Mouse (Mus musculus): ENCODE data around the gene Ambra1. TPM values are rescaled to one million over a fixed set of nuclear protein-coding genes. Genes with fewer than 3 reads are reported as not detected.

Ambra1 gene
- total RNA-seq, 4 experiments from 2014 or later, result 54.8 to 55.6 (median 55.1) TPM

DNA sequence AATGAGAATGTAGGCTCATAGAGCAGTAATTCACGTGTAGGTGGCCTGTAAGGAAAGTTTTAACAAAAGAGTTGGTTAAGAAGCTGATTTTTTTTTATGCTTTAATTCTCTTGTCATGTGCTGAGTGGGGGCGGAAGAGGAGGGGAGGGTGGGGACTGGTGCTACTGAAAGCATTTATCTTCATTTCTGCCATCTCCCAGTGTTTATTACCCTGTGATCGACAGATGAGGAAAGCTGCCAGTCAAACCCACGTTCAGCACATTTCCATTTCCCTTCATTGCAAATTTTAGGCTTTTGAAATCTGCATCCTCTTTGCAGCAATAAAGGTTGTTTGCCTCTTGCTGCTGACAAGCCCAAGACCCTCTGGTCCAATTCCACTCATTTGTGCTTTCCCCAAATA, 129.5 kb downstream of the Ambra1 start:
- DNase-seq (ENCODE audit: low spot score in 2 of 2), result no peak

DNA sequence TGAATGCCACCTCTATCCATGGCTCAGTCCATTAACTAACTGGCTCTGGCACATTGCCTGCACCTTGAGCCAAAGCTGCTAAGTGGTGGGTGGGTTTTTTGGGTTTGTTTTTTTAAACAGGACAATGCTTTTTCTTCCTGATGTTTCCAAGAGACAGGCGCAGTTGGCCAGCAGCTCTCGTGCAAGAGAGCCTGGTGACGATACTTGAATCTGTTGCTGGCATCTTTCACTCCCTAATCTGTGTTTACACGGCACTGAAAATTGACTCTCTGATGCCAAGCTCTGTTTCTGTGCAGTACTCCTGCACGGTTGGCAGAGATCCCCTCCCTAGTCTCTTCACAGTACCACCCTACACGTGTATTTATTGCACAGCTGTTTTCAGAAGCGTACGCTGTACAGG, 140.8 kb downstream of the Ambra1 start:
- peak in 1 of 2 experiments; percentile 50 for DNase-seq (ENCODE audit: low spot score in 2 of 2)

DNA sequence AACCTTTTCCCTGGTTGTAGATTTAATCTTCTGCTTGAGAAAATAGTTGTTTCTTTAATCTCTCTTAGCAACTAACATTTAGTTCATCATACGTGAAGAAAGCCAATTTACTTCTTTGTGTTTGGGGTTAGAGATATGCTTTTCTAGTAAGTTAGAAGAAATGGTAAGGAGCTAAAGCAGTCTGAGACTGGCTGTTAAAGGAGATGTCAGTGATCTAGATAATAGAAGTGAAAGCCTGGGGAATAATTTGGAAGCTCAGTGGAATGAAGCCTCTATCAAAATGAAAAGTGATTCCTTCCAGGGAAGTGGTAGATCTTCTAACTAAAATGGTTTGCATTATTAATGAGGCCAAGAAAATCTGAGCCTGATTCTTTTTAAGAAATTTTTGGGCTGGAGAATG, 141.3 kb downstream of the Ambra1 start:
- no peak for DNase-seq (ENCODE audit: low spot score in 2 of 2)

DNA sequence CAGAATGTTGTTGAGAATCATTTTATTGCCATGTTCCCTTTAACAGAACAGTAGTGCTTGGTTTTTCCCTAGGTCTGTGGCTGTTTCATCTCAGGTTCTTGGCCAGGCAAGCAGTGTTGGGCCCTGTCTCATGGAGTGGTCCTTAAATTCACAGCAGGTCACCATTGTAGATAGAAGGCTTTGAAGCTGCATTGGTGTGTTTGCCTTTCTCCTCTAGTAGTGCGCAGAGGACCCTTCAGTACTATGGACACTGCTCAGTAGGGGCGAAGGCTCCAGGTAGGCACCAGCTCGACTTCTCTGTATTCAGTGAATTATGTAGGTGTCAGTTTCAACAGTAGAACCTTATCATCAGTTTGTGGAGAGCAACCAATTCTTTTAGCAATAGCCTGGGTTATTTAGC, 142.7 kb downstream of the Ambra1 start:
- no peak for DNase-seq (ENCODE audit: low spot score in 2 of 2)

DNA sequence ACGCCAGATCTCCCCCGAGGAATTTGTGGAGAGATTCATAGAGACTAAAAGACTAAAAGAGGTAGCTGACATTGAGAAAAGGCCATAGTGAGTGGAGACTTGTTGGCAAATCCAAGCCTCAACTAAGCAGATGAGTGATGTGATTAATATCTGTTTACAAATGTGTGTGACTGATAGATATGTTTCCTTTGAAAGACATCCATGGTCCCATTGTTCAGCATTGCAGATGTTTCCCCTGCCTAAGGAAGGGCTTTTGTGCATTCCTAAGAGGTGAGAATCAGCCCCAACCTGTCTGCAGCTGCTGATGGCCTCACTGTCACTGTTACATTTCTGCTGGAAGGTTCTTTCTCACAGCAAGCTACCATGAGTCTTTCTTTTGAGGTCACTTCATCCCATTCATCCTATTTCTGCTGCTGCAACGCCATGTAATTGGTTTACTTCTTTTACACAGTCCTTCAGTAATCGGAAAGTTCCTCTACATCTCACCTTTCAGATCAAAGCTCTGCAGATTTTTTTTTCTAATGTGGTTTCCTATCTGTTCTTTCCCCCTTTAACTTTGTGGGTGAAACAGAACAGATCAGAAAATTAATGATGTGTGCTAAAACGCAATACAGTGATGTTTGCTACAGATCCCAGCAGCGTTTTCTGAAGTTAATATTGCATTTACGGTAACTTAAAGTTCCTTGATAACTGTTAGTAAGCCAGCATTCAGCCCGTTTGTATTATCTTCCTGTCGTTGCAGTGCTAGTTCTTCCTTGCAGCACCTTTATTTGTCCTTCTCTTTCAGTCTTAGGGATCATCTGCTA, 146.3 kb downstream of the Ambra1 start:
- no peak for DNase-seq (ENCODE audit: low spot score in 2 of 2)

DNA sequence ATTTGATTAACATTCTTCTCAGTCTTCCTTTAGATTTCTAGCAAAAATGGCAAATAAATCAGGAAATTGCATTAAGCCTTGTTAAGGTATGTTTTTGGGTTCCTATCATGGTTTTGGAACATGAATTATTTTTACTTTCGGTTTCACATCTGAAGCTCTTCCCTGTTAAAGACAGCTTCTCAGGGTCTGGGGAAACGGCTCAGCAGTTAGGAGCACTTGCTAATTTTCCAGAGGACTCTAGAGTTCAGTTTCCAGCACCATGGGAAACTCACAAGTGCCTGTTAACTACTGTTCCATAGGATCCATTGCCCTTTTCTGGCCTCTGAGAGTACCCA, 146.8 kb downstream of the Ambra1 start:
- no peak for DNase-seq (ENCODE audit: low spot score in 2 of 2)

DNA sequence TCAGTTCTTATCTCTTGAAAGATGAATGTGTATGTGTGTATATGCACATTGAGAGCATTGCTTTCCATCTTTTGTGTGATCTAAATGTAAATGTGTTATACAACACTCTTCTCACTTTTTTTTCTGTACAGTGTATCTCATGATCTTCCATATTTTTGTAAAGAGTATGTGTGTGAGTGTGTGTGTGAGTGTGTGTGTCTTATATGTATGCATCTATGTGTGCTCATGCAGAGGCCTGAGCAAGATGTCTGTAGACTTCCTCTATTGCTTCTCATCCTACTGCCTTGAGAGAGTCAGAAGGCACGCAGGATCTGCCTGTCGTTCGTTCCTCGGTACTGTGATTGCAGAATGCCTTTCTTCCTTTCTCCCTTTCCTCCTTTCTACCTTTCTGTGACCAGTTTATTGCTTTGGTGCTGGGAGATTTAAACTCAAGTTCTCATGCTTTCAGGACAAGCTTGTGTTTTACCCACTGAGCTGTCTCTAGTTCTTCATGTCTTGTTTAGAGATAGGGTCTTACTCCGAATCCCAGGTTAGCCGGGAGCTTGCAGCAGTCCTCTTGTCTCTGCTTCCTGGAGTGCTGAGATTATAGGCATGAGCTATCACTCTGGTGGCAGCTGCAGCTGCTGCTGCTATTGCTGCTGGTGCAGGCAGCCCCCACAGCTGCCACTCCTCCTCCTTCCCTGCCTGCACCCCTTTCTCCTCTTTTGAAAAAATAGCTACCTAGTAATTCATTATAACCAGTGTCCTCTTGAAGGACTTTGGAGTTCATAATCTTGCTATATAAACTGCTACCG, 148.7 kb downstream of the Ambra1 start:
- DNase-seq (ENCODE audit: low spot score in 2 of 2), result peak in 1 of 2 experiments; percentile 21

DNA sequence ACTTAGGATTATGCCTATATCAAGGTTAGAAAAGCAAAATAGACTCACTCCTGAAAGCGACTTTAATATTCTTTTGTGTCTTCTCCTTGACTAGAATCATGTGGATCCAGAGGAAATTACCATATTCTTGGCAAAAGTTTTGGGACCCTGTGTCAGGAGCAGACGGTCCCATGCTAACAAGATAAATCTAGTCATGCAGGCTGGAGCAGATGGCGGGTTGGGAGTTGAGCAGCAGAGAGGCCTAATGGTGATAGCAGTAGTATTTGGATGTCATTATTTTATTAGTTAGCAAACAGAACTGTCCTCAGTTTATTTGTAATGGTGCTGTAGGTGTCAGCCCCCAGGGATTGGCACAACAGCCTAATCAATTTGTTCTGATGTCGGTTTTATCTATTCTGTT, 154.0 kb downstream of the Ambra1 start:
- DNase-seq (ENCODE audit: low spot score in 2 of 2), result no peak

DNA sequence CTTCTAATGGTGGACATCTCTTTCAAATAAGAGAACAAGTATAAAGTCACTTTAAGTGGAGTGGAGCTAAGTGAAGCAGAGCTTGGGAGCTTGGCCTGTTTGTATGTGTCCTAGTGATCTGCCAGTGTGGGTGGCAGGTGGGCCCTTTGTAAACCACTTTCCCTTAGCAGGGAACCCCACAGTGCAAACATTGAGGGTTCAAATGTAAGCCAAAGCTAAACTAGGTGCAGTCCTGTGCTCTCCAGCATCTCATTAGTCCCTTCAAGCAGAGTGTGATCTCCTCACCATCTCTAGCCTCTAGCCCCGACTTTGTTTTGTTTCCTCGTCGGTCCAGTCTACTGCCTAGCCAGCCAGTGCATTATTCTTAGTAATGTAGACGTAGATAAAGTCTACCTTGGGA, 154.7 kb downstream of the Ambra1 start:
- no peak for DNase-seq (ENCODE audit: low spot score in 2 of 2)

DNA sequence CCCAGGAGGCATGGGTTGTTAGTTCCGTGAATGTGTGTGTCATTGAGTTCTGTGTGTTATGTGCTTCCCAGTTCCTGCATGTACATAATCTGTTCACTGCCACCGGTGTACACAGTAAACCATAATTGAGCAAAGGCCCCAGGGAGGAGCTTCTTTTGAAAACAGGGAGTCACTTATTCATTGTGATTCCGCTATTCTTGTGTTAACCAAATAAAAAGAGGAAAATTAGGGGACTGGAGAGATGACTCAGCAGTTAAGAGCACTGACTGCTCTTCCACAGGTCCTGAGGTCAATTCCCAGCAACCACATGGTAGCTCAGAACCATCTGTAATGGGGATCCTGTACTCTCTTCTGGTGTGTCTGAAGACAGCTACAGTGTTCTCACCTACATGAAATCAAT, 164.8 kb downstream of the Ambra1 start:
- DNase-seq (ENCODE audit: low spot score in 2 of 2), result no peak

DNA sequence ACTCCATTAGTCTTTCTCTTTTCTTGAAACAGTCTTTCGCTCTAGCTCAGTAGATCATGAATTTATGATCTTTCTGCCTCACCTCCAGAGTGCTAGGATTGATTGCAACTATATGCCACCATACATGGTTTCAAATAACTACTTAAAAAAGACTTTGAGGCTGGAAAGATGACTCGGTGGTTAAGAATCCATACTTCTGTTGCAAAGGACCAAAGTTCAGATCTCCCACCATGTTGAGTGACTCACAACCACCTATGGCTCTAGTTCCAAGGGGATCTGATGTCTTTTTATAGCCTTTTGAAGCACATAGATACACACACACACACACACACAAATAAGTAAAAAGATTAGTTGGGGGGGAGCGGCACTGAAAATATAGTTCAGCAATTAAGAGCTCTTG, 165.5 kb downstream of the Ambra1 start:
- DNase-seq (ENCODE audit: low spot score in 2 of 2), result no peak

DNA sequence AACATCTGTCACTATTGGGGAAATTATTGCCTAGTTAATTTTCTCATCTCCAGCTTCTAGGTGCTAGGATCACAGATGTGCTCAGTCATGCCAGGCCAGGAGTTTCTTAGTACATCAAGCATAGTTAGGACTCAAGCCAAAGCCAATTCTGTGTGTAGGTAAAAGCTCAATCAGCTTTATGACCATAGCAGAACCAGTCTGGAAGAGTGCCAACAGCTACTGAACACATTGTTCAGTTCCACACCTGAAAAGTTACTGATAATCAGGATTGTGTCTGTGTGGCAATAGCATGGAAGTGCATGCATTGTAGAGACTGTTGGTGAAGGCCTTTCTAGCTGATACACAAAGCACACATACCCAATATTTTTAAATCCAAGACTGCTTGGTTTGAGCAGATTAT, 168.0 kb downstream of the Ambra1 start:
- DNase-seq (ENCODE audit: low spot score in 2 of 2), result no peak

DNA sequence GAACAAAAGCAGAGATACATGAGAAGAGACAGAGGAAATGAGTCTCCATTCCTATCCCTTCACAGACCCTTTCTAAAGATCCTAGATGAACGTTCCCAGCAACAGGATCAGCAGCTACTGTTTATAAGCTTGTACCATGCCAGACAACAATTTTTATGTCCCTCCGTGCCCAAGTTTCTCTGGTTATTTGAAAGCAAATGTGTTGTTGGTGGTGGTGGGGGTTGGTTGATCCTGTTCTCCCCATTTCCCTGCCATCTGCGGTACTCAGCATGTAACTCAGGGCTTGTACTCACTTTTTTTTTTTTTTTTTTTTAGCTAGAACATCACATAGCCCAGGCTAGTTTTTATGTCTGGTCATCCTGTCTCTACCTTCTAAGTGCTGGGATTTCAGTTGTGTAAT, 169.2 kb downstream of the Ambra1 start:
- DNase-seq (ENCODE audit: low spot score in 2 of 2), result no peak

DNA sequence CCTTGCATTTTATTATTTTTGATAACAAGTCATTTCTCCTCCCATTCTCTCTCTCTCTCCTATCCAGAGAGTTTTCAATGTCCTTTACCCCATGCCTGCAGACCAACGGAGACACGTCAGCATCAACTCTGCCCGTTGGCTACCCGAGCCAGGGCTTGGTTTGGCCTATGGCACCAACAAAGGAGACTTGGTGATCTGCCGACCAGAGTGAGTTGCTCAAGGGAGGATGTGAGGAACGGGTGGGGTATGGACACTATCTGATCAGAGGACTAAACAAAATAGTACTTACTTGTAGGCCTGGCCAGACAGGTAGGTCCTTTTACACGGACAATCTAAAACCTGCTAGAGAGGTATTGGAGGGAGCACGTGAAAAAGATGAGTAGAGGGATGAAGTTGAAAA, 170.5 kb downstream of the Ambra1 start:
- no peak for DNase-seq (ENCODE audit: low spot score in 2 of 2)

DNA sequence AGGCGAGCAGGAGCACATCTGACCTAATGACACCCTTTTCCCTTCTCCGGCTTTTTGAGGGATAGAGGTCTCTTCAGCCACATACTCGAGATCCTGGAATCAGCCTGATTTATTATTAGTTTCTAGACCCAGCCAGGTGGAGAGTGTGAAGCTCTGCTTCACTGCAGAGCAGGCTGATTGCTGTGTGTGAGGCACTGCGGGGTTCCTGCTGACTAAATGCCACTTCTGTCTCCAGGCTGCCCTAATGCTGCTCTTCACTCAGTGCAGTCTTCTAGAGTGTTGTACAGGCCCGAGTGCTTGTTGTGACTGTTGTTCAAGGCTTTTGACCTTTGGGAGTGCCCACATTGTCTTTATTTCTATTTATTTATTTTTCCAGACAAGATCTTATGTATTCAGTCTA, 172.4 kb downstream of the Ambra1 start:
- no peak for DNase-seq (ENCODE audit: low spot score in 2 of 2)

DNA sequence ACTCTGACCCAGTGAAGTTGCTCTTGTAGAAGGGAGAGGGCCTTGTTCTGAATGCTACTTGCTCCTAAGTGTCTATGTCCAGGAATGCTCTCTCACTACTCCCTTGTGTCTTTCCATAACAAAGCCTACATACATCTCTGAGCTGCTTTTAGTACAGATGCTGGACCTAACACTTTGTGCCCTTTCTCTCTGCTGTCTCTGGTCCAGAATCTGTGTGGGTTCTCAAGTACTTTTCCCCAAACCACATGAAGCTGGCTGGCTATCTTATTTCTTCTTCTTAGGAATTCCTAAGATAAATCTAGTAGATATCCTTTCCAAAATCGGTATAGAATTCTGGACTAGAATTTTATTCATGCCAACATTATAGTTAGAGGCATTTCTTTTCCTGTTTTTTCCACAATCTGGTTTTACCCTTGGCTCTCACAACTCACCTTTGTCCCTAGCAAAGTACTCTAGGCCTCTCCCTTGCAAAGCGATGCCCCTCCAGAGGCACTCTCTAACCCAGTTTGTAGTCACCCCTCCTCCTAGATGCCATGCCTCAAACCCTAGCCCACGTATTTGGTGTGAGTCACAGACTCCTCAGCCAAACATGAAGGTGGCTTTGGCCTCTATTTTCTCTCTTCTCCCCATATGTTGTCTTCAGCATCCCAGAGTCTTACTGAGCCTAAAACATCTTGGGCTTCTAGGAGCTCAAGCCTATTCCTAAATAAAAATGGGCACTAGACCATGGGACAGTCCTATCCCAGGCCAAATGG, 173.4 kb downstream of the Ambra1 start:
- no peak for DNase-seq (ENCODE audit: low spot score in 2 of 2)

DNA sequence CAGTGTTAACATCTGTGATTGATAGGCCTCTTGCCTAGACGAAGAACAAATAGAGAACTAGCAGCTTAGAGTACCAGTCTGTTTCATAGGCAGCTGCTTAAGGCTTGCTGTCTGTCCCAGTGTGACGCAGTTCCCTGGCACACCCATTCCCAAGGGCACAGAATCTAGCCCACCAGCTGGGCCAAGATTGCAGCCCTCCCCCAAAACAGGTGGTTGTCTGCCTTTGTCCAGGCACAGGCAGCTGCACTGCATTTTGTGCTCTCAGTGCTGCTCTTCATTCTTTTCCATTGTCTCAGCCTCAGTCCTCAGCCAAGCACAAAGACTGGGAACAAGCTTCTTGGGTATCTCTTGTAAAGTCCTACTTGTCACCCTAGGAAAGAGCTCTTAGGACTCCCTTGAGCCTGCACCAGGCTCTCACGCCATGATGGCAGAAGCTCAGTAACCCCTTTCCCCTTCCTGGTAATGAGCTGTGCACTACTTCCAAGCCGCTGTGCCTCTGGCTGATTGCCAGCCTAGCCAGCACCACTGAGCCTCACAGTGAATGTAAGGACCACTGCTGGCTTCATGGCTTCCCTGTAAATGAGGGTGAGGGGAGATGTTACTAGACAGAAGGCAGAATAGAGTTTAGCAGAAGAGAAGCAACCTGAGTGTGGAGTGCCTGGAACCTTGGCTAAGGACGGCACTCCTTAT, 174.8 kb downstream of the Ambra1 start:
- peak in 1 of 2 experiments; percentile 50 for DNase-seq (ENCODE audit: low spot score in 2 of 2)

DNA sequence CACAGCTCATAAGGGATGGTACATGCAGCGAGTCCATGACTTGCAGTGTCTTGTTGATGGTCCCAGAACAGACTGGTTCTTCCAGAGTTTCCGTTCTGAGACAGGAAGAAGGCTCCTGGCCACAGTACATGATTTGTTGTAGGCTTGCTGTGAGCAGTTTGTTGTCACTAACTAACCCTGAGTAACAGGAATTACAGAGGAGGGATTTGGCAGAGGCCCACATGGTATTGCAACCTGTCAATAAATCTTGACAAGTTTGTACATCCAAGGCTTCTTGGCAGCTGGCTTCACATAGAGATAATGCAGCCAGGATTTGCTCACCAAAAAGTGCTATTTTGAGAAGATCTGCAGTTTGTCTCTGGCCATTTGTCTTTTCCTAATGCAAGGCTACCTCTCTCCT, 176.2 kb downstream of the Ambra1 start:
- no peak for DNase-seq (ENCODE audit: low spot score in 2 of 2)

DNA sequence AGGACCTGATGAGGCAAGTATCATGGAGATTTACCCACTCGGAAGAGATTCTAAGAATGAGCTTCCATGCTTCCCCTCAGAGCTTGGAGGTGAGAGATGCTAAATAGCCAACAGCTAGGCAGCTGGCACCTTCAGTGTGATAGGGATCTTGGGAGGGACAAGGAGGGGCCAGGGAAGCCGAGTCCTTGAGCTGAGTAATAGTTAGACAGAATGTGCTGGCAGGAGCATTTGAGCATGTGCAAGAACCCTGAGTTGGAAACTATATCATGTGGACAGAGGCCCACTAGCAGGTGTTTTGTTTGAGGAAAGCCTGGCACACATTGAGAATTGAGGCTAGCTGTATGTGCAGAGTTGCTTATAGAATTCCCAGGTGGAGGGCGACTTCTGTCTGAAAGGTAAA, 182.7 kb downstream of the Ambra1 start:
- DNase-seq (ENCODE audit: low spot score in 2 of 2), result no peak

DNA sequence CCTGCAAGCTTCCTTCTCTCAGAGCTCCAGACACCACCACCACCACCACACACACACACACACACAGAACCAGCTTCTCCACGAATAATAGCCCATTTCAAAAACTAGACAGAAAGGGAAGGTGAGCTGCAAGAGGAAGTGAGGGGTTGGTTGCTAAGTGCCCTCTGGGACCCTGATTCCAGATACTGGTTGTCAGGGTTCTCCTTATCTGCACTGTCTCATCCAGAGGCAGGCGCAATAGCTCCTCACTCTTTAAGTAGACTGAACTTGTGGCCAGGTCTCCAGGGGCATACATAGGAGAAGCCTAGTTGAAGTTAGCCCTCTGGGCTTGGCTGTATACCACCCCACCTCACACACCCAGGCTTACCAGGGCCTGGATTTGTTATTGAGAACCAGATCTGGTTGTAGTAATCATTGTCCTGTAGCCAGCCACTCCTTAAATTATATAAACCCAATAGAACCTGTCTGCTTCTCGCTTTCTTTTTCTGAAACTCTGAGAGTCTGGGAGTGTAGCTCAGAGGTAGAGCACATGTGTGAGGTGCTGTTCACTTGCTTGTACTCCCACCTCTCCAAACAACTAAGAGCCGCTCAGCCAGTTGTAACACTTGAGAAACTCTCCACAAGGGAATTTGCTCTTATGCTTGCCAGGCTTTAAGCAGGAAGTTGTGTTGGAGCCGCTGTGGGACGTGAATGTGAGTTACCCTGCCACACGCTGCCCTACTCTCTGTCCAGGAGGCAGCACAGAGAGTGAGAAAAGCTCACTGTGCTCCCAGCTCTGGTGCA, 183.6 kb downstream of the Ambra1 start:
- DNase-seq (ENCODE audit: low spot score in 2 of 2), result no peak

All from left cerebral cortex, adult 8-10 months (tissue).